Mouse (Mus musculus) lung, adult 2 months (tissue): ENCODE results near the gene Inpp5a.

Experiments used
- CTCF ChIP-seq: fragments of 200-500 bp; IDR thresholded peaks from 2 replicates; pipeline ENCODE4 v1.5.1; 2011; ENCODE audit warnings: mild to moderate bottlenecking, low read length, control low read depth; ENCODE audit not compliant: insufficient read depth
- POLR2A ChIP-seq: fragments of 200-500 bp; IDR thresholded peaks from 2 replicates; pipeline ENCODE4 v1.6.1; 2011; ENCODE audit warnings: low read depth, mild to moderate bottlenecking, control low read depth, low read length, borderline replicate concordance; ENCODE audit errors: extremely low read depth

DNA sequence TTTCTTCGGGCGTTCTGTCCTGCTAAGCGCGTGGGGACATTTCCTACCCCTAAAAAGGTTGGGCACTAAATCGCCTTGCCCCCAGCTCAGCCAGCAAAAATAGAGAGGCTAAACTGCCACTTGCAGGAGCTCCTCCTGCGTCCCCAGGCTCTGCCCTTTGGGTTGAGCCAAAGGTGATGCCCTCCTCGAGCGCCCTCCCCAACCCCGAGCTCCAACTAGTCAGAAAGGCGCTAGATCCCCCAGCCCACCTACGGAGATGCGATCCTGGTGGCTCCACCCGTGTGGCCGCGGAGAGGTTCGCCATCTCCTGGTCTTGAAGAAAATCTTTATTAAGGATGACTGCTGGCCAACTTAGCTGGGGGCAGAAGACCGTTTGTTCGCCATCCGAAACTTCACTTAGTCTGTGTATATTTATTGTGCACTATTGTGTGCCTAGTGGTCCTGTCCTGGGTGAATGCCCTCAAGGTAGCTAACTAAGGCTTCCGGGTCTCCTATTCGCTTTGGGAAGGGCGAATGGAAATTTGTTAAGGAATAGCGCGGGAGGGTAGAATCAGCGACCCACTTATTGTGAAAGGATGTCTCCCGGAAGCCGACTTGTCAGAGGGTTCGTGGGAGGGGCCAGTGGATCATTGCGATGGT, 196.4 kb downstream of the Inpp5a start:
- TF ChIP-seq CTCF (no peak), POLR2A (no peak)
